Mouse (Mus musculus) splenic B cell, adult 2 months (primary cell): ENCODE data around the gene Fn3krp.

ENCODE experiments used
- DNase-seq: peaks from one replicate; pipeline ENCODE4 v3.0.0-alpha.2; 2011; ENCODE audit warnings: low read depth, low spot score
- H3K27me3 ChIP-seq: 2 replicates; pipeline ENCODE4 v1.6.1; 2012; ENCODE audit warnings: mild to moderate bottlenecking, low read length, moderate library complexity, mixed read lengths; ENCODE audit not compliant: control insufficient read depth, poor library complexity, insufficient read depth, severe bottlenecking
- H3K36me3 ChIP-seq: 2 replicates; pipeline ENCODE4 v1.6.1; 2012; ENCODE audit warnings: mild to moderate bottlenecking, low read length, moderate library complexity, mixed read lengths; ENCODE audit not compliant: control insufficient read depth, poor library complexity, insufficient read depth, severe bottlenecking

Gene Fn3krp

GRCm38 (mm10) chr11:121479476-121480203, 58.4 kb downstream of the Fn3krp start:
- no peak for DNase-seq
- Histone ChIP-seq H3K36me3 (peaks cover 1% of the 10 kb centered on the region; the same call in 1 of the 2 replicates), H3K27me3 (no peaks in the 10 kb centered on the region)
